Mouse (Mus musculus) mouse embryonic stem cell (cell line): ENCODE data around the gene Tusc1.

ENCODE experiments used
- in situ Hi-C, 2 experiments: fragments of 300-500 bp; cut with MboI; formaldehyde crosslinking; loops; 1 replicate in 1 of 2; 3 replicates in 1 of 2; pipeline ENCODE4 v1.14.3; 2019 to 2020; ENCODE audit warnings: low sequenced_read_pairs in 2 of 2, low pct_unique_long_range_greater_than_20kb in 1 of 2, mixed read lengths in 1 of 2; ENCODE audit not compliant: unreplicated experiment in 1 of 2

The Tusc1 gene

GRCm38 (mm10) chr4:93335118-93336003 is at the start of gene Tusc1:
Gene Tusc1 (minus strand): TSS chr4:93335511.
- in situ Hi-C loops = no loop called here

- in situ Hi-C loops = no loop called here
Observed at GRCm38 (mm10) chr4:93352930-93353329, 17.6 kb upstream of the Tusc1 start.

GRCm38 (mm10) chr4:93344357-93344756 is 9.0 kb upstream of the Tusc1 start:
- in situ Hi-C loops = no loop called here

GRCm38 (mm10) chr4:93341568-93341967 is 6.3 kb upstream of the Tusc1 start:
- in situ Hi-C loops = no loop called here

- in situ Hi-C loops = no loop called here
Observed at GRCm38 (mm10) chr4:93337977-93338376, 2.7 kb upstream of the Tusc1 start.

- in situ Hi-C loops = no loop called here
Observed at GRCm38 (mm10) chr4:93334636-93335117, 634 bp downstream of the Tusc1 start.

- in situ Hi-C loops = no loop called here
Observed at GRCm38 (mm10) chr4:93307486-93307885, 27.8 kb downstream of the Tusc1 start.

- in situ Hi-C loops = no loop called here
Observed at GRCm38 (mm10) chr4:93286065-93286464, 49.2 kb downstream of the Tusc1 start.
